11 mouse cellular contexts compared by ENCODE assay signal in genomic region chrX:140280016-140280415, GRCm38 (mm10).
DNase-seq lines count a peak whose midpoint lies in the region; ATAC-seq and TF ChIP-seq lines count a peak whose summit lies in the region.
"Had no signal": no experiment of that assay in that cellular context is flagged by ENCODE, and none has a peak within 500 bp of the region (broad histone marks: within the 10 kb centered on the region; RNA-seq: fewer than 3 reads in every experiment).

No protein-coding gene starts in this region.

- no peak for DNase-seq in heart, adult 2 months
- peak; percentile 18 for DNase-seq in lung, postnatal 0 days (ENCODE audit: low spot score)
- no peak for DNase-seq in lung, postnatal 36 days
- DNase-seq in right cerebral cortex, postnatal 14 days: peak; percentile 13
- DNase-seq in adrenal gland, adult 18-20 months (ENCODE audit: low spot score in 2 of 2): no peak
- no peak for DNase-seq in kidney, adult 11 months
- DNase-seq: cerebellum, adult 9-10 months; kidney, adult 2 months had no signal

- no peak for ATAC-seq in heart, embryonic 12.5 days (ENCODE audit: insufficient number of reproducible peaks, low FRiP score)
- ATAC-seq in lung, postnatal 0 days: no peak
- ATAC-seq in hindbrain, embryonic 13.5 days (ENCODE audit: low FRiP score): no peak

- H3K9ac ChIP-seq in heart, embryonic 12.5 days: no peak overlapping the region
- no peak overlapping the region for H3K9ac ChIP-seq in heart, adult 2 months (ENCODE audit: low read depth, low read length)
- H3K9ac ChIP-seq in lung, postnatal 0 days (replicated peaks; ENCODE audit: low read depth): no peak overlapping the region
- H3K9ac ChIP-seq in hindbrain, embryonic 13.5 days: no peak overlapping the region
- H3K9ac ChIP-seq: liver, embryonic 15.5 days had no signal

- H3K79me2 ChIP-seq in heart, adult 2 months (replicated peaks; ENCODE audit: control insufficient read depth, insufficient read depth, low read length): no peaks in the 10 kb centered on the region

- no peak for TF ChIP-seq CTCF in heart, adult 2 months (IDR thresholded peaks at IDR 0.05)
- no peak for TF ChIP-seq CTCF in lung, postnatal 0 days (IDR thresholded peaks at IDR 0.05)

- H3K9me3 ChIP-seq in heart, embryonic 12.5 days (replicated peaks): 0 out of 2 replicates have a peak, but pooled peaks cover 3% of the 10 kb centered on the region
- H3K9me3 ChIP-seq in lung, postnatal 0 days (ENCODE audit: low read length): no peaks in the 10 kb centered on the region
- no peaks in the 10 kb centered on the region for H3K9me3 ChIP-seq in hindbrain, embryonic 13.5 days
- H3K9me3 ChIP-seq: liver, embryonic 15.5 days had no signal

- H3K4me2 ChIP-seq in heart, embryonic 12.5 days: peak overlapping the region; percentile 48
- no peak overlapping the region for H3K4me2 ChIP-seq in lung, postnatal 0 days (replicated peaks; ENCODE audit: low read depth, low read length)
- H3K4me2 ChIP-seq in hindbrain, embryonic 13.5 days: peak overlapping the region; percentile 54
- H3K4me2 ChIP-seq: liver, embryonic 15.5 days had no signal

- H3K4me1 ChIP-seq in heart, embryonic 12.5 days (replicated peaks): 0 out of 2 replicates have a peak, but pooled peaks cover 3% of the 10 kb centered on the region
- no peaks in the 10 kb centered on the region for H3K4me1 ChIP-seq in heart, adult 2 months (ENCODE audit: control insufficient read depth, insufficient read depth, low read length)
- H3K4me1 ChIP-seq in lung, postnatal 0 days (ENCODE audit: insufficient read depth, low read depth, low read length): no peaks in the 10 kb centered on the region
- peaks cover 3% of the 10 kb centered on the region; the same call in 1 of the 2 replicates for H3K4me1 ChIP-seq in hindbrain, embryonic 13.5 days (replicated peaks)
- H3K4me1 ChIP-seq: liver, embryonic 15.5 days had no signal

- no peaks in the 10 kb centered on the region for H3K36me3 ChIP-seq in heart, embryonic 12.5 days
- no peaks in the 10 kb centered on the region for H3K36me3 ChIP-seq in heart, adult 2 months (ENCODE audit: control insufficient read depth, insufficient read depth, low read length)
- no peaks in the 10 kb centered on the region for H3K36me3 ChIP-seq in lung, postnatal 0 days (ENCODE audit: insufficient read depth, low read length)
- no peaks in the 10 kb centered on the region for H3K36me3 ChIP-seq in hindbrain, embryonic 13.5 days
- H3K36me3 ChIP-seq: liver, embryonic 15.5 days had no signal

- intact Hi-C loops in heart, adult 2 months (cut with DNase I): no loop called here

- H3K27me3 ChIP-seq in heart, embryonic 12.5 days (replicated peaks): peaks cover 66% of the 10 kb centered on the region
- peaks cover 3% of the 10 kb centered on the region; the same call in 1 of the 2 replicates for H3K27me3 ChIP-seq in heart, adult 2 months (ENCODE audit: control insufficient read depth, insufficient read depth, low read length)
- H3K27me3 ChIP-seq in lung, postnatal 0 days (replicated peaks; ENCODE audit: insufficient read depth, low read length): peaks cover 11% of the 10 kb centered on the region
- peaks cover 67% of the 10 kb centered on the region for H3K27me3 ChIP-seq in hindbrain, embryonic 13.5 days

- TF ChIP-seq EP300 in heart, adult 2 months (IDR thresholded peaks at IDR 0.05; ENCODE audit: insufficient read depth, low read depth, low read length): no peak
- no peak for TF ChIP-seq EP300 in lung, postnatal 0 days (IDR thresholded peaks at IDR 0.05)

- TF ChIP-seq POLR2A in heart, adult 2 months (IDR thresholded peaks at IDR 0.05; ENCODE audit: insufficient read depth, low read depth, low read length): no peak

- no peak overlapping the region for H3K4me3 ChIP-seq in heart, embryonic 12.5 days
- H3K4me3 ChIP-seq in heart, adult 2 months: no peak overlapping the region
- no peak overlapping the region for H3K4me3 ChIP-seq in lung, postnatal 0 days (ENCODE audit: low read depth, low read length)
- H3K4me3 ChIP-seq in hindbrain, embryonic 13.5 days: peak overlapping the region; percentile 22
- H3K4me3 ChIP-seq: liver, embryonic 15.5 days had no signal

- H3K27ac ChIP-seq in heart, embryonic 12.5 days (ENCODE audit: poor library complexity, severe bottlenecking): no peak overlapping the region
- H3K27ac ChIP-seq in heart, adult 2 months: no peak overlapping the region
- no peak overlapping the region for H3K27ac ChIP-seq in lung, postnatal 0 days (ENCODE audit: low read length)
- no peak overlapping the region for H3K27ac ChIP-seq in hindbrain, embryonic 13.5 days
- H3K27ac ChIP-seq: liver, embryonic 15.5 days had no signal

- 13% methylated on average over 12 of the region's 12 CpGs for WGBS in heart, embryonic 12.5 days
- 15% methylated on average over 12 of the region's 12 CpGs for WGBS in heart, adult 2 months
- 12% methylated on average over 12 of the region's 12 CpGs for WGBS in lung, postnatal 0 days
- WGBS in hindbrain, embryonic 13.5 days: 20% methylated on average over 10 of the region's 12 CpGs

Comparison
In these comparisons a context has a peak if more than half of its experiments do, and no peak if none do; other contexts are left out.
1. DNase-seq: peak in lung, postnatal 0 days (single experiment) and right cerebral cortex, postnatal 14 days (single experiment); none in heart, adult 2 months (0 of 2), lung, postnatal 36 days (single experiment), adrenal gland, adult 18-20 months (0 of 2) and kidney, adult 11 months (single experiment).